Mouse (Mus musculus) cerebellum, adult 2 months (tissue): ENCODE results near the gene Rnase9.

ENCODE experiments used
- CTCF ChIP-seq: fragments of 200-500 bp; IDR thresholded peaks from 2 replicates; pipeline ENCODE4 v1.5.1; 2011; ENCODE audit warnings: low read depth, mild to moderate bottlenecking, control low read depth, low read length, moderate library complexity, borderline replicate concordance; ENCODE audit not compliant: insufficient read depth
- POLR2A ChIP-seq: fragments of 200-500 bp; IDR thresholded peaks from 2 replicates; pipeline ENCODE4 v1.6.1; 2011; ENCODE audit warnings: low read length, control low read depth, borderline replicate concordance; ENCODE audit not compliant: insufficient read depth

GRCm38 (mm10) chr14:51083805-51084204 lies 42.1 kb upstream of the Rnase9 start:
- TF ChIP-seq CTCF, result no peak
- no peak for TF ChIP-seq POLR2A
